Mouse (Mus musculus): ENCODE measurements around the gene Fbxl17. TPM values are rescaled to one million over a fixed set of nuclear protein-coding genes. Genes with fewer than 3 reads are reported as not detected.

The Fbxl17 gene
- polyA plus RNA-seq, 1 experiment, result 4.1 TPM

GRCm38 (mm10) chr17:63070161-63070761 lies 429.6 kb downstream of the Fbxl17 start:
- Histone ChIP-seq H3K4me1 (ENCODE audit: control insufficient read depth, insufficient read depth, low read length) (no peaks in the 10 kb centered on the region), H3K27ac (ENCODE audit: control insufficient read depth, insufficient read depth, low read depth, low read length) (no peak overlapping the region), H3K36me3 (ENCODE audit: control insufficient read depth, insufficient read depth, low read length) (no peaks in the 10 kb centered on the region), H3K4me3 (ENCODE audit: control insufficient read depth, low read depth, low read length) (peak overlapping the region; percentile 69), H3K27me3 (ENCODE audit: control insufficient read depth, insufficient read depth, low read length) (no peaks in the 10 kb centered on the region)
- no peak for TF ChIP-seq CTCF (IDR thresholded peaks at IDR 0.05; ENCODE audit: control insufficient read depth, insufficient read depth, insufficient replicate concordance, low read depth, low read length)
- TF ChIP-seq POLR2A (IDR thresholded peaks at IDR 0.05; ENCODE audit: control insufficient read depth, low read depth, low read length), result no peak

- no peaks in the 10 kb centered on the region; the same call in 1 of the 2 replicates for H3K4me1 ChIP-seq (ENCODE audit: control insufficient read depth, insufficient read depth, low read length)
- no peak overlapping the region for H3K27ac ChIP-seq (ENCODE audit: control insufficient read depth, insufficient read depth, low read depth, low read length)
- H3K4me3 ChIP-seq (ENCODE audit: control insufficient read depth, low read depth, low read length), result no peak overlapping the region
- no peaks in the 10 kb centered on the region for H3K36me3 ChIP-seq (ENCODE audit: control insufficient read depth, insufficient read depth, low read length)
- H3K27me3 ChIP-seq (ENCODE audit: control insufficient read depth, insufficient read depth, low read length), result no peaks in the 10 kb centered on the region
- TF ChIP-seq CTCF (IDR thresholded peaks at IDR 0.05; ENCODE audit: control insufficient read depth, insufficient read depth, insufficient replicate concordance, low read depth, low read length), result no peak
Observed at GRCm38 (mm10) chr17:63062785-63063184, 437.0 kb downstream of the Fbxl17 start.

- H3K4me1 ChIP-seq (ENCODE audit: control insufficient read depth, insufficient read depth, low read length), result no peaks in the 10 kb centered on the region; the same call in 1 of the 2 replicates
- H3K27ac ChIP-seq (ENCODE audit: control insufficient read depth, insufficient read depth, low read depth, low read length), result no peak overlapping the region
- H3K4me3 ChIP-seq (ENCODE audit: control insufficient read depth, low read depth, low read length), result no peak overlapping the region
- H3K27me3 ChIP-seq (ENCODE audit: control insufficient read depth, insufficient read depth, low read length), result no peaks in the 10 kb centered on the region
- TF ChIP-seq CTCF (IDR thresholded peaks at IDR 0.05; ENCODE audit: control insufficient read depth, insufficient read depth, insufficient replicate concordance, low read depth, low read length) (no peak), POLR2A (IDR thresholded peaks at IDR 0.05; ENCODE audit: control insufficient read depth, low read depth, low read length) (no peak)
- H3K36me3 ChIP-seq (ENCODE audit: control insufficient read depth, insufficient read depth, low read length), result no peaks in the 10 kb centered on the region
Observed at GRCm38 (mm10) chr17:63061786-63062185, 438.0 kb downstream of the Fbxl17 start.

- Histone ChIP-seq H3K27me3 (ENCODE audit: control insufficient read depth, insufficient read depth, low read length) (no peaks in the 10 kb centered on the region), H3K27ac (ENCODE audit: control insufficient read depth, insufficient read depth, low read depth, low read length) (no peak overlapping the region), H3K4me3 (ENCODE audit: control insufficient read depth, low read depth, low read length) (no peak overlapping the region), H3K36me3 (ENCODE audit: control insufficient read depth, insufficient read depth, low read length) (no peaks in the 10 kb centered on the region), H3K4me1 (ENCODE audit: control insufficient read depth, insufficient read depth, low read length) (no peaks in the 10 kb centered on the region; the same call in 1 of the 2 replicates)
- TF ChIP-seq CTCF (IDR thresholded peaks at IDR 0.05; ENCODE audit: control insufficient read depth, insufficient read depth, insufficient replicate concordance, low read depth, low read length), result no peak
- TF ChIP-seq POLR2A (IDR thresholded peaks at IDR 0.05; ENCODE audit: control insufficient read depth, low read depth, low read length), result no peak
Observed at GRCm38 (mm10) chr17:63060814-63061213, 439.0 kb downstream of the Fbxl17 start.

- Histone ChIP-seq H3K27me3 (ENCODE audit: control insufficient read depth, insufficient read depth, low read length) (no peaks in the 10 kb centered on the region), H3K36me3 (ENCODE audit: control insufficient read depth, insufficient read depth, low read length) (no peaks in the 10 kb centered on the region), H3K4me1 (ENCODE audit: control insufficient read depth, insufficient read depth, low read length) (no peaks in the 10 kb centered on the region), H3K27ac (ENCODE audit: control insufficient read depth, insufficient read depth, low read depth, low read length) (no peak overlapping the region), H3K4me3 (ENCODE audit: control insufficient read depth, low read depth, low read length) (no peak overlapping the region)
- no peak for TF ChIP-seq POLR2A (IDR thresholded peaks at IDR 0.05; ENCODE audit: control insufficient read depth, low read depth, low read length)
Observed at GRCm38 (mm10) chr17:63057740-63058388, 442.0 kb downstream of the Fbxl17 start.

GRCm38 (mm10) chr17:63056976-63057375 lies 442.8 kb downstream of the Fbxl17 start:
- Histone ChIP-seq H3K36me3 (ENCODE audit: control insufficient read depth, insufficient read depth, low read length) (no peaks in the 10 kb centered on the region), H3K27me3 (ENCODE audit: control insufficient read depth, insufficient read depth, low read length) (no peaks in the 10 kb centered on the region), H3K4me3 (ENCODE audit: control insufficient read depth, low read depth, low read length) (no peak overlapping the region), H3K27ac (ENCODE audit: control insufficient read depth, insufficient read depth, low read depth, low read length) (no peak overlapping the region), H3K4me1 (ENCODE audit: control insufficient read depth, insufficient read depth, low read length) (no peaks in the 10 kb centered on the region)
- TF ChIP-seq POLR2A (IDR thresholded peaks at IDR 0.05; ENCODE audit: control insufficient read depth, low read depth, low read length) (no peak), CTCF (IDR thresholded peaks at IDR 0.05; ENCODE audit: control insufficient read depth, insufficient read depth, insufficient replicate concordance, low read depth, low read length) (no peak)

GRCm38 (mm10) chr17:63053311-63053710 lies 446.5 kb downstream of the Fbxl17 start:
- no peaks in the 10 kb centered on the region for H3K36me3 ChIP-seq (ENCODE audit: control insufficient read depth, insufficient read depth, low read length)
- TF ChIP-seq CTCF (IDR thresholded peaks at IDR 0.05; ENCODE audit: control insufficient read depth, insufficient read depth, insufficient replicate concordance, low read depth, low read length), result no peak
- no peak for TF ChIP-seq POLR2A (IDR thresholded peaks at IDR 0.05; ENCODE audit: control insufficient read depth, low read depth, low read length)
- no peak overlapping the region for H3K27ac ChIP-seq (ENCODE audit: control insufficient read depth, insufficient read depth, low read depth, low read length)
- no peak overlapping the region for H3K4me3 ChIP-seq (ENCODE audit: control insufficient read depth, low read depth, low read length)
- no peaks in the 10 kb centered on the region for H3K27me3 ChIP-seq (ENCODE audit: control insufficient read depth, insufficient read depth, low read length)
- H3K4me1 ChIP-seq (ENCODE audit: control insufficient read depth, insufficient read depth, low read length), result no peaks in the 10 kb centered on the region
